Mouse (Mus musculus) embryonic fibroblast, embryonic 13.5 days (primary cell): ENCODE measurements around the gene Fars2. TPM values are rescaled to one million over a fixed set of nuclear protein-coding genes. Genes with fewer than 3 reads are reported as not detected.
"Not testable (repeated sequence)": the region's sequence is repeated elsewhere in the genome, so short reads cannot be mapped to it uniquely, and the experiment has no call there.

Experiments
- H3K27ac ChIP-seq: 2 replicates; pipeline ENCODE4 v1.5.1; 2012; ENCODE audit warnings: low read length, control low read depth, inconsistent platforms; ENCODE audit not compliant: insufficient read depth
- H3K4me1 ChIP-seq: 2 replicates; pipeline ENCODE4 v1.6.1; 2011; ENCODE audit warnings: low read length; ENCODE audit not compliant: control insufficient read depth, insufficient read depth
- H3K4me3 ChIP-seq: 2 replicates; pipeline ENCODE4 v1.5.1; 2011; ENCODE audit warnings: mild to moderate bottlenecking, control low read depth, low read length; ENCODE audit not compliant: insufficient read depth
- CTCF ChIP-seq: IDR thresholded peaks from 2 replicates; pipeline ENCODE4 v1.5.1; 2011; ENCODE audit warnings: mild to moderate bottlenecking, control low read depth, low read length, moderate library complexity, borderline replicate concordance; ENCODE audit not compliant: insufficient read depth
- POLR2A ChIP-seq: IDR thresholded peaks from 2 replicates; pipeline ENCODE4 v1.6.1; 2011; ENCODE audit warnings: low read depth, mild to moderate bottlenecking, control low read depth, low read length, moderate library complexity
- polyA plus RNA-seq: library from polyadenylated mRNA; stranded (reverse); fragments of >200 nt; gene quantifications from 2 replicates; pipeline ENCODE4 v1.2.4, GENCODE M21; 2011; ENCODE audit warnings: low read depth; ENCODE audit not compliant: missing spikeins, insufficient read length

Gene Fars2
- polyA plus RNA-seq, 1 experiment, result 16.0 TPM

GRCm38 (mm10) chr13:36140247-36141016 is 23.2 kb downstream of the Fars2 start:
- peaks cover 9% of the 10 kb centered on the region for H3K4me1 ChIP-seq
- H3K4me3 ChIP-seq, result no peak overlapping the region
- H3K27ac ChIP-seq, result no peak overlapping the region
- TF ChIP-seq POLR2A, result no peak
- no peak for TF ChIP-seq CTCF

GRCm38 (mm10) chr13:36145601-36146000 is 28.4 kb downstream of the Fars2 start:
- no peak for TF ChIP-seq POLR2A
- TF ChIP-seq CTCF, result no peak
- Histone ChIP-seq H3K27ac (no peak overlapping the region), H3K4me3 (no peak overlapping the region), H3K4me1 (no peaks in the 10 kb centered on the region)

GRCm38 (mm10) chr13:36149175-36149939 is 32.1 kb downstream of the Fars2 start:
- TF ChIP-seq CTCF (no peak), POLR2A (no peak)
- Histone ChIP-seq H3K27ac (no peak overlapping the region), H3K4me3 (no peak overlapping the region), H3K4me1 (peaks cover 3% of the 10 kb centered on the region; the same call in 1 of the 2 replicates)

- H3K27ac ChIP-seq, result no peak overlapping the region
- no peak for TF ChIP-seq POLR2A
- TF ChIP-seq CTCF, result no peak
- peaks cover 3% of the 10 kb centered on the region; the same call in 1 of the 2 replicates for H3K4me1 ChIP-seq
- H3K4me3 ChIP-seq, result no peak overlapping the region
Observed at GRCm38 (mm10) chr13:36150272-36150671, 33.1 kb downstream of the Fars2 start.

- no peak overlapping the region for H3K4me3 ChIP-seq
- H3K4me1 ChIP-seq, result peaks cover 3% of the 10 kb centered on the region; the same call in 1 of the 2 replicates
- no peak overlapping the region for H3K27ac ChIP-seq
- TF ChIP-seq CTCF (no peak), POLR2A (no peak)
Observed at GRCm38 (mm10) chr13:36152728-36153498, 35.7 kb downstream of the Fars2 start.

- Histone ChIP-seq H3K4me3 (no peak overlapping the region), H3K27ac (no peak overlapping the region), H3K4me1 (peaks cover 5% of the 10 kb centered on the region)
- TF ChIP-seq POLR2A (no peak), CTCF (no peak)
Observed at GRCm38 (mm10) chr13:36156340-36156931, 39.2 kb downstream of the Fars2 start.

- no peak for TF ChIP-seq POLR2A
- TF ChIP-seq CTCF, result no peak
- H3K27ac ChIP-seq, result no peak overlapping the region
- H3K4me3 ChIP-seq, result no peak overlapping the region
- peaks cover 9% of the 10 kb centered on the region for H3K4me1 ChIP-seq
Observed at GRCm38 (mm10) chr13:36163411-36163810, 46.2 kb downstream of the Fars2 start.

GRCm38 (mm10) chr13:36163898-36164297 is 46.7 kb downstream of the Fars2 start:
- TF ChIP-seq CTCF (no peak), POLR2A (no peak)
- no peak overlapping the region for H3K4me3 ChIP-seq
- H3K4me1 ChIP-seq, result peaks cover 9% of the 10 kb centered on the region
- no peak overlapping the region for H3K27ac ChIP-seq

- H3K4me3 ChIP-seq, H3K4me1 ChIP-seq, H3K27ac ChIP-seq: not testable (repeated sequence)
Observed at GRCm38 (mm10) chr13:36172981-36173380, 55.8 kb downstream of the Fars2 start.

GRCm38 (mm10) chr13:36174101-36174500 is 56.9 kb downstream of the Fars2 start:
- TF ChIP-seq CTCF, result no peak
- TF ChIP-seq POLR2A, result no peak
- H3K27ac ChIP-seq, result no peak overlapping the region

More at GRCm38 (mm10) chr13:36174101-36174500, 56.9 kb downstream of the Fars2 start:
- no peak overlapping the region for H3K4me3 ChIP-seq
- H3K4me1 ChIP-seq, result no peaks in the 10 kb centered on the region
